Mouse (Mus musculus) bone marrow, adult 2 months (tissue): ENCODE measurements around the gene Baz2b. TPM values are rescaled to one million over a fixed set of nuclear protein-coding genes. Genes with fewer than 3 reads are reported as not detected.

Source experiments
- H3K27ac ChIP-seq: fragments of 200-500 bp; 2 replicates; pipeline ENCODE4 v1.5.1; 2012; ENCODE audit warnings: low read depth, mild to moderate bottlenecking, control low read depth, inconsistent platforms, low read length; ENCODE audit not compliant: control insufficient read depth, poor library complexity, insufficient read depth
- H3K4me1 ChIP-seq: fragments of 200-500 bp; 2 replicates; pipeline ENCODE4 v1.6.1; 2011; ENCODE audit warnings: low read length; ENCODE audit not compliant: control insufficient read depth, insufficient read depth
- H3K4me3 ChIP-seq: fragments of 200-500 bp; replicated peaks from 2 replicates; pipeline ENCODE3; 2011; ENCODE audit warnings: mild to moderate bottlenecking, low read depth, low read length, control low read depth; ENCODE audit not compliant: control insufficient read depth
- CTCF ChIP-seq: fragments of 200-500 bp; IDR thresholded peaks from 2 replicates; pipeline ENCODE4 v1.5.1; 2011; ENCODE audit warnings: low read length, control low read depth; ENCODE audit not compliant: control insufficient read depth, insufficient read depth
- POLR2A ChIP-seq: fragments of 200-500 bp; IDR thresholded peaks from 2 replicates; pipeline ENCODE4 v1.6.1; 2011; ENCODE audit warnings: low read depth, mild to moderate bottlenecking, control low read depth, low read length, borderline replicate concordance; ENCODE audit not compliant: control insufficient read depth
- WGBS: fragments of 180-500 bp; shearing (Covaris S2); methylation state at CpG from one replicate; pipeline ENCODE4 v1.1.7; 2018; 5-methylcytosine and 5-hydroxymethylcytosine counted together
- polyA plus RNA-seq: library from polyadenylated mRNA; stranded (reverse); fragments of >200 nt; gene quantifications from 2 replicates; pipeline ENCODE4 v1.2.4, GENCODE M21; 2011; ENCODE audit warnings: low replicate concordance; ENCODE audit not compliant: missing spikeins, insufficient read depth, insufficient read length

The Baz2b gene
- polyA plus RNA-seq, 1 experiment, result 77.9 TPM

DNA sequence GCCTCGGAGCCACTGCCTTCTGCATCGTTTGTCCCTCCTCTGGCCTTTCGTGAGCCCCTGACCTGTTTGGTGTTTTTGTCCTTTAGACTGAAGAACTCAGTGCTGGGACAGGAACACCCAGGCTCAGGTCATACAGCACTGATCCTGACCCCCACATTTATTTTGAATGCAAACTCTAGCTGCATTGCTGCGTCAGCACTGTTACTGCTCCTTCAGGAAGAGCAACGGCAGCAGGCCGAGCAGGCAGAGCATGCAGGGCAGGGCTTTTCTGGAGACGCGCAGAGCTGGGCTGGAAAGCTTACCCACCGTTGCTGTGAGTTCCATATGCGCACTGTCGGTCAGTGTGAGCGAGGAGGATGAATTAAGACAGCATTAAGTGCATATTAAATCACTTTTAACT lies 166.9 kb downstream of the Baz2b start:
- TF ChIP-seq POLR2A (no peak), CTCF (no peak)
- Histone ChIP-seq H3K4me1 (peaks cover 2% of the 10 kb centered on the region; the same call in 1 of the 2 replicates), H3K27ac (no peak overlapping the region), H3K4me3 (no peak overlapping the region)
- 89% methylated on average over 12 of the region's 12 CpGs for WGBS

DNA sequence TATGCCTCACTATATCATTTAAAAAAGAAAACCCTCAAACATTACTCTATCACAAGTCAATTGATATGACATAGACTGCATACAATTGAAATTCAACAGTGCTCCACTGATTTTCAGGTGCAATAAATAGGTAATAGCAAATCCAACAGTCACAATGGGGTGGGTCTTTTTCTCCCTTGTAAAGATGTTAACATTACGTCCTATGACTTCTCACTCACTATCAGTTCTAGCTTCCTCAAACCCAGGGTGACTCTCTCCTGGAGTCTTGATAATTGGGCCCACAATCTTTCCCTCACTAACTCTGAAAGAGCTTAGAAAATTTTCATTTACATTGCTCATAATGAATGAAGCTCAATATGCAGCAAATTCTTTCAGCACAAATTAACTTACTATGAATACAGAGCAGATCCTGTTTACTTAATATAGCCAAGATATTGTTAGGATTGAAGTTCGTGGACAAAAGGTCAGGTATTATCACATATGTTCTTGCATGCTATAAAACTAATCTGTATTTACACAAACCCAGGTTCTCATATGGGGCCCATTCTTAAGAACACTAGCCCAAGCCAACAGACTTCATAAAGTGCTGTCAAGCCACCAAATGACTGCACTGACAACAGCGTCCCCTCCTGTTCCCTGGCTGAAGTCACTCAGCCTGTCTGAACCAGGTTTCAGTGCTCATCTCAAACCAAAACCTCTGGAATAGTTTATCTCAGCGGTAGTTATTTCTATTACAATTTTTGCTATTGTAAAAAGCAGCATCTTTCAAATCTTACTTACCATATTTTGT lies 168.0 kb downstream of the Baz2b start:
- H3K27ac ChIP-seq, result no peak overlapping the region
- no peak overlapping the region for H3K4me3 ChIP-seq
- 79% methylated on average over 4 of the region's 4 CpGs for WGBS
- no peaks in the 10 kb centered on the region; the same call in 1 of the 2 replicates for H3K4me1 ChIP-seq
- TF ChIP-seq CTCF (no peak), POLR2A (no peak)

DNA sequence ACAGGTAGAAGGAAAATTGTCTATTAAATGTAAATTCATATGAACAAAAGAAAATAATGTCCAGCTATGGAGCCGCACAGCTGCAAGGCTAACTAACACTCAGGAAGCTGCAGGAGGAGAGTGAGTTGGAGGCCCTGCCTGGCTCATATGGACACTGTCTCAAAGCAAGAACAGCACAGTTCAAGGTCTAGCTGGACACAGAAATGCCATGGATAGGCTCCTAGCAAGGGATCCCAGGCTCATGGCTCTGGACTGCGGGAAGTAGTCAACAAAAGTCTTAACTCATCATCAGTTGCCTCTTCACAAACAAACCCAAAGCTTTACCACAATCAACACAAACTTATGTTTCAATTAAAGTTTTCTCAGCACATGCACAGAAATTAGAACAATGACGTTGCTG lies 169.5 kb downstream of the Baz2b start:
- Histone ChIP-seq H3K27ac (no peak overlapping the region), H3K4me3 (no peak overlapping the region), H3K4me1 (no peaks in the 10 kb centered on the region)
- TF ChIP-seq POLR2A, result no peak
- TF ChIP-seq CTCF, result no peak
- 85% methylated on average over 3 of the region's 3 CpGs for WGBS

DNA sequence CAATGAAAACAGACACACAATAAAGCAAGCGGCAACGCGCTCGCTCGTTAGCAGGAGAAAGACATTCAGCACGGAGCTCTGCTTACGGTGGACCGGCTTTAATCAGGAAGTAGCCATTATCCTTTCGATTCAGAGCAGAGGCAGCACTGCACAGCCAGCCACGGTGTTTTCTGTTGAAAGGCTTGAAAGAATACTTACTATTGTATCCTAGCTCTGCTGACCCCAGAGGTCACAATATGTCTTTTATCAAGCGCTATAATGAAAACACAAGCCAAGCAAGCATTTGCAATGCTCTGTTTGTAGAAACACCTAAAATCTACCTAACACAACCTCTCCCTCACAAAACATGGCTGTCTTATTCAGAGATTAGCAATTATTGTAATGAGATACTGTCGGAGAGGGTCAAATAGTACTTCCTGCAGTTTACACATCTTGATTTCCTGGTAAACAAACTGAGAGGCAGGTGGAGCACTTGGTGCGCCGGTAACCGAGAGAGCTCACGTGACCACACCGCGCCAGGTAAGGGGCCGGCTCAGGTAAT lies 172.6 kb downstream of the Baz2b start:
- H3K4me3 ChIP-seq, result peak overlapping the region; percentile 64
- no peaks in the 10 kb centered on the region for H3K4me1 ChIP-seq
- no peak for TF ChIP-seq POLR2A
- TF ChIP-seq CTCF, result no peak
- 2% methylated on average over 19 of the region's 19 CpGs for WGBS
- 0 out of 2 replicates have a peak overlapping the region, but pooled peaks have one; percentile 41 for H3K27ac ChIP-seq

DNA sequence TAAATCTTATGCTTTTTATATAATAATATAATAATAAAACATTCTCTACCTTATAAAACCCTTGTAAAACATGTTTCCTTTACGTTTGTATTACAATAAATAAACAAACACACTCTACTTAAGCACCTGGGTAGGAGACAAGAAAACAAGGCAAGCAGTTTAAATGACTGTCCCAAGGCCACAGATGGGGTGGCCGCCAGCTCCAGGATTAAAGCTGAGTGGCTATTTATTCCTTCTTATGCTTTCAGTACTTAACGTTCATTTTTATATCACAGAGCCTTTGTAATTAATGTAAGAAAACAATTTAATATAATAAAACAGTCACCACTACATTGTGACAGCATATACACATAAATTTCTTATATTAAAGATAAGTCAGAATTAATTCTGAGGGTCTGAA lies 173.3 kb downstream of the Baz2b start:
- Histone ChIP-seq H3K4me3 (no peak overlapping the region), H3K27ac (no peak overlapping the region), H3K4me1 (no peaks in the 10 kb centered on the region)
- WGBS, result 68% methylated on average over 3 of the region's 3 CpGs
- TF ChIP-seq CTCF (no peak), POLR2A (no peak)

DNA sequence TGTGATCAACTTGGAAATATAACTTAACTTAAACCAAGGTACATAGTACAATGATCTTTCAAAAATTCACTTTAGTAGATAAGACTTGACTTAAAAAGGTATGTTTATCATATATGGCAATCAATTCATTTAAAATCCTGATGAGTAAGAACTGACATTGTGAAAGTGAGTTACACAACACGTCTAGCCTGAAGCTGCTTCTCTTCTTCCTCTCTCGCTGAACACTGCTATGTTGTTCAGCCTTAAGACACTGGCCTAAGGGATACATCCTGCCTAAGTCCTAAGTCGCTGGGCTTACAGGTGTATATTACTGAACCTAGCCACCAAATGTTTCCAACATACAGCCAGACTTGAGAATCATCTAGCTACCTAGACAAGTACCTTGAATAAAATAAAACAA lies 178.6 kb downstream of the Baz2b start:
- no peak overlapping the region for H3K4me3 ChIP-seq
- TF ChIP-seq POLR2A (no peak), CTCF (no peak)
- WGBS, result 42% methylated on average over 3 of the region's 3 CpGs
- H3K27ac ChIP-seq, result no peak overlapping the region
- peaks cover 1% of the 10 kb centered on the region; the same call in 1 of the 2 replicates for H3K4me1 ChIP-seq

DNA sequence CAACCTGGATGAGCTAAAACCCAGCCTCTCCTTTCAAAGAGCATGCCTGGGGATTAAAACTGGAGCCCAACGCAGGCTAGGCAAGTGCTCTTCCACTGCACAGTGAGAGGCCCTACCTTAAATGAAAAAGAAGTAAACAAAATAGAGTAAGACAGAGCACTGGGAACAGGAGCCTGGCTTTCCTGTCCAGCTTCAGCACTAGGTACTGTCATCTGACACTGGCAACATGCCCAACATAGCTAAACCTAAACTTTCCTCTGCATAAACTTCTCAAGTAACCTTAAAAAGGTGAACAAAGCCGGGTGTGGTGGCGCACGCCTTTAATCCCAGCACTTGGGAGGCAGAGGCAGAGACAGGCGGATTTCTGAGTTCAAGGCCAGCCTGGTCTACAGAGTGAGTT lies 180.6 kb downstream of the Baz2b start:
- Histone ChIP-seq H3K4me1 (peaks cover 1% of the 10 kb centered on the region; the same call in 1 of the 2 replicates), H3K4me3 (no peak overlapping the region), H3K27ac (no peak overlapping the region)
- TF ChIP-seq POLR2A (no peak), CTCF (no peak)
- 88% methylated on average over 5 of the region's 5 CpGs for WGBS

DNA sequence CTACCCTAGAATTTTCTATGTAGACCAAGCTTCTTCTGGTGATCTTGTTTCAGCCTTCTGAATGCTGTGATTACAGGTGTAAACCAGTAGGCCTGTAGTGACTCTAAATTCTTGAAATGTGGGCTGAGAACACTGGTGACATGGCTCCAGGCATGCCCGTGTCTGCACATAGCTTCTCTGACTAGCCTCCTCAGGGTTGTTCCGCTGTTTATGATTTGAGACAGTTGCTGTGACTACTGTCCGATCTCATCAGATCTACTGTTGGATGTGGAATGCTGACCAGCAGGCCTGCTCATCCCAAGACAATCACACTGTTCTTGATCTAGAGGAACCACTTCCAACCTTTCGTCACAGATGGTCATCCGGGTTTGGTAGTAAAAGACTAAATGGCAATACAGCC lies 182.5 kb downstream of the Baz2b start:
- peaks cover 1% of the 10 kb centered on the region; the same call in 1 of the 2 replicates for H3K4me1 ChIP-seq
- TF ChIP-seq POLR2A, result no peak
- WGBS, result 93% methylated on average over 5 of the region's 5 CpGs
- H3K4me3 ChIP-seq, result no peak overlapping the region
- H3K27ac ChIP-seq, result no peak overlapping the region
